Mouse (Mus musculus) testis, adult 2 months (tissue): ENCODE measurements around the gene Tmem237. TPM values are rescaled to one million over a fixed set of nuclear protein-coding genes. Genes with fewer than 3 reads are reported as not detected.

Experiments
- H3K27ac ChIP-seq: fragments of 200-500 bp; 2 replicates; pipeline ENCODE4 v1.5.1; 2012; ENCODE audit warnings: low read depth, low read length; ENCODE audit not compliant: control insufficient read depth, insufficient read depth
- H3K27me3 ChIP-seq: fragments of 200-500 bp; 2 replicates; pipeline ENCODE4 v1.6.1; 2012; ENCODE audit warnings: mild to moderate bottlenecking, low read length, moderate library complexity; ENCODE audit not compliant: control insufficient read depth, insufficient read depth
- H3K36me3 ChIP-seq: fragments of 200-500 bp; 2 replicates; pipeline ENCODE4 v1.6.1; 2012; ENCODE audit warnings: mild to moderate bottlenecking, low read length; ENCODE audit not compliant: control insufficient read depth, insufficient read depth
- H3K4me1 ChIP-seq: fragments of 200-500 bp; 2 replicates; pipeline ENCODE4 v1.6.1; 2012; ENCODE audit warnings: low read length; ENCODE audit not compliant: control insufficient read depth, insufficient read depth
- H3K4me3 ChIP-seq: fragments of 200-500 bp; 2 replicates; pipeline ENCODE4 v1.5.1; 2012; ENCODE audit warnings: low read depth, mild to moderate bottlenecking, low read length, moderate library complexity, mixed read lengths; ENCODE audit not compliant: control insufficient read depth
- CTCF ChIP-seq: fragments of 200-500 bp; IDR thresholded peaks from 2 replicates; pipeline ENCODE4 v1.5.1; 2012; ENCODE audit warnings: low read depth, mild to moderate bottlenecking, inconsistent platforms, low read length, moderate library complexity; ENCODE audit not compliant: control insufficient read depth, insufficient read depth, insufficient replicate concordance
- POLR2A ChIP-seq: fragments of 200-500 bp; IDR thresholded peaks from 2 replicates; pipeline ENCODE4 v1.6.1; 2012; ENCODE audit warnings: low read depth, mild to moderate bottlenecking, inconsistent platforms, low read length, moderate library complexity; ENCODE audit not compliant: control insufficient read depth
- polyA plus RNA-seq: library from polyadenylated mRNA; depleted of rRNA; stranded (reverse); fragments of >200 nt; gene quantifications from 2 replicates; pipeline ENCODE4 v1.2.3, GENCODE M21; 2012; rRNA removed

Tmem237 gene
- polyA plus RNA-seq, 1 experiment: 59.7 TPM

DNA sequence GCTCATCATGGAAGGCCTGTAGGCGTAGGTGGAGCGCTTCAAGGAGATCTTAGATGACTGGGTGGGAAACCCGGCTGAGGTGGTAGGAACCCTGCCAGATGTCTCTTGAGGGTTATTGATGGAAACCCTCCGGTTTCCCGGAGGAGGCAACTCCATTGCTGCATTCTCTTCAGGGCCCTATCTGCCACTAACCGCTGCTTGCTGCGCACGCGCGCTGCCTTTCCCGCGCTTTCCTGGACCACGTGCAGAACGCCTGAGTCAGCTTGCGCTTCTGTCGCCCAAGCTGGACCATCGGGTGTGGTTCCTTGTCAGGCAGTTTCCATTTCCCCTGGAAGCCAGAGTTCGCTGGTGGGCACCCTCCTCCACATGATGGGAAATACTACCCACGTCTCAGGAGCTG is 25.5 kb downstream of the Tmem237 start, which contains the start of gene C2cd6:
Gene C2cd6, minus strand, starts transcription at position 196 of the 400 bp plus-strand sequence.
- H3K4me1 ChIP-seq: peaks cover 2% of the 10 kb centered on the region
- H3K4me3 ChIP-seq: peak within 1 kb of the TSS; percentile 97
- H3K27ac ChIP-seq: peak within 1 kb of the TSS; percentile 97
- TF ChIP-seq POLR2A (peak; percentile 71; the same call in 1 of the 2 replicates), CTCF (no peak)
- no peaks in the 10 kb centered on the region for H3K27me3 ChIP-seq
- H3K36me3 ChIP-seq: peaks cover 1% of the 10 kb centered on the region; the same call in 1 of the 2 replicates

DNA sequence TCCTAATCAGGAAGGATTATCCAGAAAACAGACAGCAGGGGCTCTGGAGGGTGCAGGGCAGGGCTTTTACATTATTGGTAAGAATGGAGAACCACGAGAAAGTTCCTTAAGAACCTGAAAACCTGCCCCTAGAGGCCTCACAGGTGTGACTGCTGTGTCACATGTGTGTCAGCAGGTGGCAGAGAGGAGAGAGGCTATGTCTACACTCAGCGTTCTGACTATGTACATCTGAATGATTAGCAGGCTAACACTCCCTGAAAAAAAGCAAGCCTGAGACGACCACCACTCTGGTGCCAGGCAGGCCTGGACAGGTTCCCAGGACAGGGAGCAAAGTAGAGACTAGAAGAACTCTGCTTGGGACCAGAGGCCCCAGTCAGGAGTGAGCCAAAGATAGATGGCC is 49.3 kb downstream of the Tmem237 start:
- H3K36me3 ChIP-seq: no peaks in the 10 kb centered on the region
- H3K27me3 ChIP-seq: no peaks in the 10 kb centered on the region
- H3K4me1 ChIP-seq: no peaks in the 10 kb centered on the region
- H3K4me3 ChIP-seq: no peak overlapping the region
- no peak overlapping the region for H3K27ac ChIP-seq
- TF ChIP-seq POLR2A (no peak), CTCF (no peak)

DNA sequence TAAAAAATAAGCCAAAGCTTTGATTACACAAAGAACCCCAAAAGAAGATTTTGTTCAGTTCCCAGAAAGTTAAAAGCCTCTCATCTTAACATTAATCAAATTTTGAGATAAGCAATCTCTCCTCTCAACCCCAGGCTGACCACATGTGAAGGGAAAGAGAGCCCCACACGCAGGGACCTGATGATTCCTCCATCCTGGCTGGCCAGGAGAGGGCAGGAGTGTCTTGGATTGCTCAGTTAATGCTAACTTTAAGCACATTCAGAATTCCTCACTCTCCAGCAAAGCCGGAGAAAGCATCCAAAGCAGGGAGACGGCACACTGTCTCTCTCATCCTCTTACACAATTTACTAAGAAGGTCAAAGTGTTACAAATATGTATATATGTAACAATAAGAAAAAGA is 52.2 kb downstream of the Tmem237 start:
- H3K27ac ChIP-seq: no peak overlapping the region
- no peaks in the 10 kb centered on the region for H3K4me1 ChIP-seq
- no peaks in the 10 kb centered on the region for H3K36me3 ChIP-seq
- no peaks in the 10 kb centered on the region for H3K27me3 ChIP-seq
- H3K4me3 ChIP-seq: no peak overlapping the region
- TF ChIP-seq CTCF (peak; percentile 24; the same call in 1 of the 2 replicates), POLR2A (no peak)

DNA sequence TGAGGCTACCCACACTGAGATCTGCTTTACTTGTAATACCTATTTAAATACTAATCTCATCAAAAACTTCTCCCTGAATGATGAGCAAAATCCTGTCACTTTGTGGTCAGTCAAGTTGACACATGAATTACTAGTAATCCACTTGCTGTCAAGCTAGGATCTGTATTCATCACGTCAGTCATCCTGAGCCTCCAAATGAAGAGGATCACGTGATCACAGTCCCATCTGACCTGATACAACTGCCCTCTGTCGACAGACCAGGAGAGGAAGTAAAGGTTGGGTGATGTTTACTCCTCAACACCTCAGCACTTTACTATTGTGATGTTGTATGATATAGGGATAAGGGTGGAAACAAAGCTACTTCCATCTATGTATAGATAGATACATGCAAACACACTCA is 56.5 kb downstream of the Tmem237 start:
- no peaks in the 10 kb centered on the region for H3K4me1 ChIP-seq
- H3K27ac ChIP-seq: no peak overlapping the region
- H3K27me3 ChIP-seq: no peaks in the 10 kb centered on the region
- no peaks in the 10 kb centered on the region for H3K36me3 ChIP-seq
- TF ChIP-seq CTCF (no peak), POLR2A (no peak)
- no peak overlapping the region for H3K4me3 ChIP-seq

DNA sequence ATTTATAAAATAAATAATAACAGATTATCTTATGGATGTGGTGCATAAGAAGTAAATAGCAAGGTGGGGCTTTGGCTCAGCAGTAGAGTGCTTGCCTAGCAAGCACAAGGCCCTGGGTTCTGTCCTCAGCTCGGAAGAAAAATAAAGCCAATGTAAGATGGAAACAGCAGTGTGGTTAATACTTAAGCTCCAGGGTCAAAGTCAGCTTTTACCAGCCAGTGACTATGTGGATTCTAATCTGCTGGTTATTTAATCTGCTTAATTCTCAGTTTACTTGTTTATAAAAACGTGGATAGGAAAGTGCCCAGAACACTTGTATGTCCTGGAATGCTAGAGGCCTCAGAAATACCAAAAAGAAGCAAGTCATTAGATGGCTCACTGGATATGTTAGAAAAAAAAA is 63.3 kb downstream of the Tmem237 start:
- no peaks in the 10 kb centered on the region for H3K36me3 ChIP-seq
- no peaks in the 10 kb centered on the region for H3K27me3 ChIP-seq
- H3K4me1 ChIP-seq: no peaks in the 10 kb centered on the region
- no peak overlapping the region for H3K4me3 ChIP-seq
- TF ChIP-seq CTCF: no peak
- no peak for TF ChIP-seq POLR2A
- no peak overlapping the region for H3K27ac ChIP-seq

DNA sequence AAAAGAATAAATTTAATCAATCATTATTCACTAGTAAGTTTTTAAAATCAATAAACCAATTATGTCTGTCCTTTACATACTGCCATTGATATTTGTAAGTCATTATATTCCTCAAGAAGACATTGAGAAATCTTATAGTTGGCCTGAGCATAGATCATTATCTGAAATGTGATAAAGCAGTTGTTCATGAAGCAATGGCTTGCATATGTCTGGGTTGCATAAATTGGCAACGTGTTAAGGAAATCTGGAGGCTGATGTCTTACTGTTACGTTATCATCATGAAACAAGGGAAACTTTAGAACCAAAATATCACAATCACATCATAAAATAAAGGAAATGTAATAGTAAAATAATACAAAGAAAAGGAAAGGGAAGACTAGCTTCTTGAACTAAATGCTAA is 68.9 kb downstream of the Tmem237 start:
- Histone ChIP-seq H3K27me3 (no peaks in the 10 kb centered on the region), H3K36me3 (no peaks in the 10 kb centered on the region), H3K27ac (no peak overlapping the region), H3K4me3 (no peak overlapping the region), H3K4me1 (no peaks in the 10 kb centered on the region)
- TF ChIP-seq POLR2A (no peak), CTCF (no peak)

Other genes with a start within 250 kb of the Tmem237 start
- 3.6 and 4.4 TPM in 2 replicates for gene Trak2, start 147.0 kb downstream of the Tmem237 start, polyA plus RNA-seq
- gene Stradb, start 146.9 kb downstream of the Tmem237 start, polyA plus RNA-seq: 10.9 and 11.6 TPM in 2 replicates
- 80.0 and 90.1 TPM in 2 replicates for gene C2cd6, start 25.5 kb downstream of the Tmem237 start, polyA plus RNA-seq
- 1.6 and 1.8 TPM in 2 replicates for gene Mpp4, start 43.0 kb upstream of the Tmem237 start, polyA plus RNA-seq
- 6.8 and 7.1 TPM in 2 replicates for gene Als2, start 116.8 kb upstream of the Tmem237 start, polyA plus RNA-seq
- 1.3 and 1.6 TPM in 2 replicates for gene Cdk15, start 136.5 kb upstream of the Tmem237 start, polyA plus RNA-seq